Mouse (Mus musculus) heart, embryonic 14.5 days (tissue): ENCODE data around the gene Spryd7. TPM values are rescaled to one million over a fixed set of nuclear protein-coding genes. Genes with fewer than 3 reads are reported as not detected.

Experiments used
- ATAC-seq: fragments of 200-750 bp; cut with Nextera tagmentation; 2 replicates; pipeline ENCODE4 v1.8.0; 2017; ENCODE audit warnings: low read depth, moderate TSS enrichment; ENCODE audit not compliant: insufficient number of reproducible peaks, insufficient read depth, low FRiP score
- H3K27ac ChIP-seq, 2 experiments: fragments of 200-500 bp in 1 of 2; fragments of 300-500 bp in 1 of 2; sonication (generic) in 1 of 2; replicated peaks in 1 of 2; 2 replicates each; pipeline ENCODE4 v1.5.1; 2012 to 2014; ENCODE audit warnings: low read depth in 2 of 2, low read length in 2 of 2, control low read depth in 1 of 2, mild to moderate bottlenecking in 1 of 2, mixed read lengths in 1 of 2; ENCODE audit not compliant: control insufficient read depth in 1 of 2, insufficient read depth in 1 of 2
- H3K27me3 ChIP-seq: fragments of 300-500 bp; sonication (generic); 2 replicates; pipeline ENCODE4 v1.6.1; 2014; ENCODE audit warnings: mild to moderate bottlenecking, low read length, control low read depth; ENCODE audit not compliant: control insufficient read depth, insufficient read depth
- H3K36me3 ChIP-seq: fragments of 300-500 bp; sonication (generic); 2 replicates; pipeline ENCODE4 v1.6.1; 2014; ENCODE audit warnings: mild to moderate bottlenecking, control low read depth, low read length, mixed read lengths; ENCODE audit not compliant: control insufficient read depth, insufficient read depth
- H3K4me1 ChIP-seq, 2 experiments: fragments of 200-500 bp in 1 of 2; fragments of 300-500 bp in 1 of 2; sonication (generic) in 1 of 2; 2 replicates each; pipeline ENCODE4 v1.6.1; 2012 to 2014; ENCODE audit warnings: low read length in 2 of 2, control low read depth in 1 of 2, mixed read lengths in 1 of 2; ENCODE audit not compliant: control insufficient read depth in 2 of 2, insufficient read depth in 2 of 2
- H3K4me2 ChIP-seq: fragments of 300-500 bp; sonication (generic); 2 replicates; pipeline ENCODE4 v1.6.1; 2014; ENCODE audit warnings: mild to moderate bottlenecking, low read length
- H3K4me3 ChIP-seq, 2 experiments: fragments of 200-500 bp in 1 of 2; fragments of 300-500 bp in 1 of 2; sonication (generic) in 1 of 2; 2 replicates each; pipeline ENCODE4 v1.5.1; 2012 to 2014; ENCODE audit warnings: low read length in 2 of 2, mild to moderate bottlenecking in 2 of 2, control low read depth in 1 of 2, low read depth in 1 of 2, moderate library complexity in 1 of 2; ENCODE audit not compliant: control insufficient read depth in 1 of 2, insufficient read depth in 1 of 2
- H3K9ac ChIP-seq: fragments of 300-500 bp; sonication (generic); 2 replicates; pipeline ENCODE4 v1.6.1; 2014; ENCODE audit warnings: mild to moderate bottlenecking, low read length
- H3K9me3 ChIP-seq: fragments of 300-500 bp; sonication (generic); 2 replicates; pipeline ENCODE4 v1.6.1; 2016; ENCODE audit warnings: low read length, control low read depth; ENCODE audit not compliant: control insufficient read depth
- WGBS: fragments of 180-500 bp; shearing (Covaris S2); extraction: QIAGEN DNeasy Blood & Tissue Kit; methylation state at CpG from one replicate; pipeline ENCODE4 v1.1.7; 2014; 5-methylcytosine and 5-hydroxymethylcytosine counted together
- polyA plus RNA-seq: library from polyadenylated mRNA; unstranded; fragments of >200 nt; fragmentation: Nextera tagmentation; extraction: Ambion mirVana; gene quantifications from 2 replicates; pipeline ENCODE4 v1.2.1, GENCODE M21; 2014

The Spryd7 gene
- polyA plus RNA-seq, 1 experiment from 2014 or later, result 26.8 TPM

DNA sequence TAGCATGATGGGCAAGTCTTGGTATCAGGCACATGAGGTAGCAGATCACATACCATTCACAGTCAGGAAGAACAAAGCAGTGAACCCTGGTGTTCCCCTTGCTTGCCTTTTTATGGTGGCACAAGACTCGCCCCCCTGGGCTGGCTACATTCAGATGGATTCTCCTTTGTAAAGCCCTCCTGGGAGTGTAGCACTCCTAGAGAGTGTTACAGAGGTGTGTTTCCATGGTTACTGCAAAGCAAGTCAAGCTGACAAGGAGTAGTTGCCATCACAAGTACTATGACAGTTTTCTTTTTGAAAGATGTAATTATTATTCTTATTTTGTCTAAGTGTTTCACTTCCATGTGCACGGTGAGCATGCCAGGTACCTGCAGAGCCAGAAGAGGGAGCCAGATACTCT lies 45.2 kb downstream of the Spryd7 start:
- Histone ChIP-seq H3K4me3 (no peak overlapping the region), H3K4me2 (no peak overlapping the region), H3K9me3 (peaks cover 7% of the 10 kb centered on the region; the same call in 1 of the 2 replicates), H3K27me3 (no peaks in the 10 kb centered on the region), H3K4me1 (no peaks in the 10 kb centered on the region), H3K36me3 (no peaks in the 10 kb centered on the region), H3K27ac (no peak overlapping the region), H3K9ac (no peak overlapping the region)
- no peak for ATAC-seq
- WGBS, result 76% methylated on average over 2 of the region's 2 CpGs

DNA sequence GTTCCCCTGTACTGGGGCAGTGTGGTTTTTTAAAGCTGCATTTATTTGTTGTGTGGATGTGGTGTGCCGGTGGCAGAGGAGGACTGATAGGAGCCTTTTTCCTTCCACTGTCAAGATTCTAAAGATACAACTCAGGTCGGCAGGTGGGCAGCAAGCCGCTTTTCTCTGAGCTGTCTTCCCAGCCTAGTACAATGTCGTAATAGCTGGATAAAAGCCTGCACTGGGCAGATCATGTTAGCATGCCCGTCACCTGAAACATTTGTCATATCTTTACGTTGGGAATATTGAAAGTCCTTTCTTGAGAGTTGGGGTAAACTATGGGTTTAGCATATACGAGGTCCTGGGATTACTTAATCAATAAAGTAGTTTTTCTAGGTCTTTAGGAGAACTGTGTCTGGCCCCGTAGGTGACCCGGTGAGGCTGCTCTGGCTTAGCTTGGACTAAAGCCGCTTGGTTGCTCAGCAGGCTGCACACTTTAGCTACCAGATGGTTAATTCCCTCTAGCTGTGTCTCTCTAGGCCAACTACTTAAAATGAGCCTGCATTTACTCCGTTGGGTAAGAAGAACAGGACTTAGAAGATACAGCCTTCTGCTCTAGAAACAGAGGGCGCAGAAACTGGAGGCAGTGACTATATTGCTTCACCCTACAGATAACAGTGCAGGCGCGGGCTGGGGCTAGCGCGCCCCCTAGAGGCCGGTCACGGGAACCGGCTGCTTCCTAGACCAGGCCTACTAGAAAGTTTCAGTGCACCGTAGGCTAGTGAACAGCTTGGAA lies 58.8 kb downstream of the Spryd7 start:
- Histone ChIP-seq H3K9ac (no peak overlapping the region), H3K4me2 (no peak overlapping the region), H3K4me1 (no peaks in the 10 kb centered on the region), H3K27ac (no peak overlapping the region), H3K4me3 (no peak overlapping the region), H3K36me3 (no peaks in the 10 kb centered on the region), H3K9me3 (no peaks in the 10 kb centered on the region), H3K27me3 (no peaks in the 10 kb centered on the region)
- 41% methylated on average over 20 of the region's 20 CpGs for WGBS
- 0 out of 2 replicates have a peak, but pooled peaks have one; percentile 54 for ATAC-seq

DNA sequence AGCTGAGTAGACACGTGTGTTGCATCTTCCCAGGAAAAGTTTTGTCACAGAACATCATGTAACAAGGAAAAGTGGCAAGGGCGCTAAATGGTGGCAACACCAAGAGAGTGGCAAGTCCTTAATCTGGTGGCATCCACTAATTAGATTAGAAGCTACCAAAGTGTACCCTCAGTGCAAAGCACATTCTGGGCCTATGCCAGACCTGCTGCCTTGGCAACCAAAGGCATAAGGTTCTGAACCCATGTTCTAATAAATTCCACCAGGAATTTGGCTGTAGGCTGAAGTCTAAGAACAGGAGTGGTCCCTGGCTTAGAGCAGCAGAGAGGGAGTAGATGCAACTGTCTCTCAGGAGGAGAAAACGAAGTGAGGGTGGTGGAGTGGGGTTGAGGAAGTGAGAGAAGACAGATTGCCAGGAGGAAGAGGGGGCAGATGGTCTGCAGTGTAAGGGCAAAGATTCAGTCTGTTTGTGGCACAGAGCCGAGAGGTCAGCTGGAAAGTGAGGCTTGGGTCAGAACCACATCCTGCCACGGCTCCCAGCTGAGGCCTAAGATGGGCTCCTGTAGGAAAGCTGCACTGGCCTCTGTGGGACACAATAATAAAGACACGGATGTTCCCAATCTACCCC lies 63.1 kb downstream of the Spryd7 start:
- Histone ChIP-seq H3K27ac (no peak overlapping the region), H3K4me1 (no peaks in the 10 kb centered on the region), H3K4me2 (no peak overlapping the region), H3K36me3 (no peaks in the 10 kb centered on the region), H3K9me3 (no peaks in the 10 kb centered on the region), H3K27me3 (no peaks in the 10 kb centered on the region), H3K4me3 (no peak overlapping the region), H3K9ac (no peak overlapping the region)
- WGBS, result 58% methylated on average over 6 of the region's 6 CpGs
- ATAC-seq, result no peak

Other genes starting within 250 kb of the Spryd7 start
- gene Arl11, start 247.1 kb downstream of the Spryd7 start, polyA plus RNA-seq, result 0.88 and 1.3 TPM in 2 replicates
- gene Ebpl, start 196.4 kb downstream of the Spryd7 start, polyA plus RNA-seq, result 4.3 and 6.3 TPM in 2 replicates
- gene Kpna3, start 117.0 kb downstream of the Spryd7 start, polyA plus RNA-seq, result 31.5 and 32.2 TPM in 2 replicates
- 12.6 and 16.3 TPM in 2 replicates for gene Trim13, start 41.4 kb upstream of the Spryd7 start, polyA plus RNA-seq
- gene Kcnrg, start 50.6 kb upstream of the Spryd7 start, polyA plus RNA-seq, result 0.51 and 0.74 TPM in 2 replicates